Mouse (Mus musculus): ENCODE data around the gene Mphosph9. TPM values are rescaled to one million over a fixed set of nuclear protein-coding genes. Genes with fewer than 3 reads are reported as not detected.

Gene Mphosph9
- polyA plus RNA-seq, 1 experiment = 0.28 TPM

DNA sequence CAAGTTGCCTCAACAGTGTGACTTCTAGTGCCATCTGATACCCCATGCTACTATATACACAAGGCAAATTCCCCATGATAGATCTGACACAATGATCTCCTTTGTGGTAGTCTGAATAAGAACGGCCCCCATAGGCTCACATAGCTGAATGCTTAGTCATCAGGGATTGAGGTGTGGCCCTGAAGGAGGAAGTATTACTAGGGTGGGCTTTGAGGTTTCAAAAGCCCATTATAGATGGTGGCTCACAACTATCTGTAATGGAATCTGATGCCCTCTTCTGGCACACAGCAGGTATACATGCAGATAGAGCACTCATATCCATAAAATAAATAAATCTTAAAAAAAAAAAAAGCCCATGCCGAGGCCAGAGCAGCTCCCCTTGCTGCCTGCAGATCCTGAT, 68.6 kb downstream of the Mphosph9 start:
- Histone ChIP-seq H3K4me1 (ENCODE audit: control insufficient read depth) (no peaks in the 10 kb centered on the region), H3K27me3 (ENCODE audit: control insufficient read depth) (no peaks in the 10 kb centered on the region), H3K36me3 (ENCODE audit: control insufficient read depth) (peaks cover 86% of the 10 kb centered on the region), H3K9me3 (ENCODE audit: control insufficient read depth, low read length) (peaks cover 6% of the 10 kb centered on the region), H3K4me3 (replicated peaks) (no peak overlapping the region)
- TF ChIP-seq GATA1 (IDR thresholded peaks at IDR 0.05; ENCODE audit: low read length) (no peak), TAL1 (IDR thresholded peaks at IDR 0.05; ENCODE audit: low read length) (no peak)

DNA sequence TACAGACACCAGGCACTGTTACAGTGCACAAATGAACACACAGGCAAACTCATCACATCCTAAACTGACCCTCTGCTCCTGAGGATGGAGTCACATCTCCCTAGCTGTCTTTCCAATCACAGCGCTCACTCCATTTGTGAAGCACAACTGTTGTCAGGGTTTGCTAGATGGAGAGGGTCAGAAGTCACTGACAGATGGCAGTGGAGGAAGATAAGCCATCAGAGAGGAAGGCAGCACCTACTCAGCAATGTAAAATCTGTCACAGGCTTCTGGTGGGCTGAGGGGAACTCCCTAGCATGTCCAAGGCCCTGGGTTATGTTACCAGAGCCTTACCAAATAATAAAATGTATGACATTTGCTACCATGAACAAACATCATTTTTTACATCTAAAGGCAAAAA, 69.7 kb downstream of the Mphosph9 start:
- Histone ChIP-seq H3K4me3 (replicated peaks) (no peak overlapping the region), H3K9me3 (ENCODE audit: control insufficient read depth, low read length) (peaks cover 6% of the 10 kb centered on the region), H3K27me3 (ENCODE audit: control insufficient read depth) (no peaks in the 10 kb centered on the region), H3K36me3 (ENCODE audit: control insufficient read depth) (peaks cover 85% of the 10 kb centered on the region), H3K4me1 (ENCODE audit: control insufficient read depth) (no peaks in the 10 kb centered on the region)
- TF ChIP-seq TAL1 (IDR thresholded peaks at IDR 0.05; ENCODE audit: low read length) = no peak
- TF ChIP-seq GATA1 (IDR thresholded peaks at IDR 0.05; ENCODE audit: low read length) = no peak

DNA sequence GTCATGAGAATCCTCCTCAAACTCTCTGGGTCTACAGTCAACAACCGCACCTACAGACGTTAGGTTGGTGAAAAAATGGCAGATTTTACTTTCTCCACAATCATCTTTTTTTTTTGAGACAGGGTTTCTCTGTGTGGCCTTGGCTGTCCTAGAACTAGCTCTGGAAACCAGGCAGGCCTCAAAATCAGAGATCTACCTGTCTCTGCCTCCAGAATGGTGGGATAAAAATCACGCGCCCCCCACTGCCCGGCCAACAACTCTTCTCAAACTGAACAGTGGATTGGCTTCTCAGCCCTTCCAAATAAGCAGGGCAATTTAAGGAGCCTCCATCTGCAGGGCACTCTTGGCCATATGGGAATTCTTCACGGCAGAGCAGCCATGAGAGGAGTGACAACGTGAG, 72.6 kb downstream of the Mphosph9 start:
- H3K4me3 ChIP-seq (replicated peaks) = no peak overlapping the region
- peaks cover 6% of the 10 kb centered on the region for H3K9me3 ChIP-seq (ENCODE audit: control insufficient read depth, low read length)
- peaks cover 63% of the 10 kb centered on the region for H3K36me3 ChIP-seq (ENCODE audit: control insufficient read depth)
- no peaks in the 10 kb centered on the region for H3K27me3 ChIP-seq (ENCODE audit: control insufficient read depth)
- no peak for TF ChIP-seq TAL1 (IDR thresholded peaks at IDR 0.05; ENCODE audit: low read length)
- H3K4me1 ChIP-seq (ENCODE audit: control insufficient read depth) = peaks cover 2% of the 10 kb centered on the region

DNA sequence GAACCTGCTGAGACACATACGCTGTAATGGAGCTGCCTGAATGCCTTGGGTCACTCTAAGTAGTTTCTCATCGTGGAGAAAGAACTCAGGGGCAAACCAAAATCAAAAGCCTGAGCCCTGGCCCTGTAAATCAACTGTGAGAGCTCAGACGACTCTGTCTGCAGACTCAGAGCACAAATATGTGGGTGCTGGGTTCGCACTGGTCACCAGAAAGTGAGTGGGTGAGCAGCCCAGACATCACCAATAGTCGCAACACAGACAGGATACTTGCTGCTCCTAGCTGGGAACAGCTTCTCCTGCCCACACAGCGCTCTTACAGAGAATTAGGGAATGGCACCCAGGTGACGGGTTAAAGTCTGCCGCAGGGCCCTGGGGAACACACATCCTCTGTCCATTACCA, 74.2 kb downstream of the Mphosph9 start:
- H3K36me3 ChIP-seq (ENCODE audit: control insufficient read depth) = peaks cover 47% of the 10 kb centered on the region
- H3K27me3 ChIP-seq (ENCODE audit: control insufficient read depth) = no peaks in the 10 kb centered on the region
- peaks cover 13% of the 10 kb centered on the region for H3K4me1 ChIP-seq (ENCODE audit: control insufficient read depth)
- H3K4me3 ChIP-seq (replicated peaks) = no peak overlapping the region
- peaks cover 3% of the 10 kb centered on the region for H3K9me3 ChIP-seq (ENCODE audit: control insufficient read depth, low read length)
- no peak for TF ChIP-seq GATA1 (IDR thresholded peaks at IDR 0.05; ENCODE audit: low read length)
- TF ChIP-seq TAL1 (IDR thresholded peaks at IDR 0.05; ENCODE audit: low read length) = no peak

DNA sequence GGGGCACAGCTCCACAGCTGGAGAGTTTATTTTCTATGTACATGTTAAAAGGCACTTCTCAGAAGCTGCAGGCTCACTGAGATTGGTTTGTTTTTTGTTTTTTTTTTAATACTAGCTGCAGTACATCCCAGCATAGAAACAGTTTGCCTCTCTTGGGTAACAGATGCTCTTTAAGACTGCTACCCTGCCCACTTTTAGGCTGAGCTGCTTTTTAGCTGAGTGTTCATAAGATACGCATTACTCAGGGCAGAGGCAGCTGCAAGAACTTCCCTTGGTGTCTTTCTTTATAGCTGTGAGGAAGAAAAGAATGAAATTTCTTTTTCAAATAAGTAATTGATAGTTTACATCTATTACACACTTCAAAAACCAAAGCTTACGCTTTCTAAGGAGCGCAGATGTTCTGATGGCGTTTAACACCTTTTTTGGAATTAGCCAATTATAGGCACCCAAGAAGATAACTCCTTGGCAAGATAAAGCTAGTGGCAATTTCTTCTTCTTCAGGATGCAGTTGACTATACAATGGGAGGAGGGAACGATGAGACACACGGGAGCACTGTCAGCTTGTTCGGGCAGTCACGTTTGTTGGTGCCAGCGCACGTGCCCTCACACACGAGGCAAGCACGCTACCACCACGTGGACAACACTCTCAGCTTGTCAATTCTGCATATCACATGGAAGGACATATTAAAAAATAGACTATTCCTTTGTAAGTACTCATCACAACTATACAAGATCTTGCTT, 75.0 kb downstream of the Mphosph9 start:
- Histone ChIP-seq H3K27me3 (ENCODE audit: control insufficient read depth) (no peaks in the 10 kb centered on the region), H3K4me3 (replicated peaks) (no peak overlapping the region), H3K4me1 (ENCODE audit: control insufficient read depth) (peaks cover 22% of the 10 kb centered on the region), H3K9me3 (ENCODE audit: control insufficient read depth, low read length) (no peaks in the 10 kb centered on the region), H3K36me3 (ENCODE audit: control insufficient read depth) (peaks cover 39% of the 10 kb centered on the region)
- TF ChIP-seq TAL1 (IDR thresholded peaks at IDR 0.05; ENCODE audit: low read length) (no peak), GATA1 (IDR thresholded peaks at IDR 0.05; ENCODE audit: low read length) (no peak)

DNA sequence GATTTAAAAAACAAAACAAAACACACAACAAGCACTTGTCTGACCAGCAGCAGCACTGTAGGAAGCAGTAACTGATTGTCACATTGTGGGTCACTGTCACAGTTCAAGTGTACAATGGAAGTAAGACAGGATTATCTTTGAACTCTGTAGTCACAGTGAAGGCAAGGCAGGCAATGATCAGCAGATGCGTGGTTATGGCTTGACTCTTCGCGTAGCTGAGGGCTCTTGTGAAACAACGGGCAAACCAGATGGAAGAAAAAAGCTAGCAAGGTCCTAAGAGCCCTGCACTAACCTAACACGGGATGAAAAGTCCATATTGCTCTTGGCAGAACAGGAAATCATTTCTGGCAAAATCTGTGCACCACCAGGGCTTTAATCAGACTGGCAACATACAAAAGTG, 76.7 kb downstream of the Mphosph9 start:
- no peak overlapping the region for H3K4me3 ChIP-seq (replicated peaks)
- no peaks in the 10 kb centered on the region for H3K27me3 ChIP-seq (ENCODE audit: control insufficient read depth)
- no peaks in the 10 kb centered on the region for H3K9me3 ChIP-seq (ENCODE audit: control insufficient read depth, low read length)
- H3K4me1 ChIP-seq (ENCODE audit: control insufficient read depth) = peaks cover 26% of the 10 kb centered on the region
- TF ChIP-seq GATA1 (IDR thresholded peaks at IDR 0.05; ENCODE audit: low read length) (no peak), TAL1 (IDR thresholded peaks at IDR 0.05; ENCODE audit: low read length) (no peak)
- peaks cover 26% of the 10 kb centered on the region for H3K36me3 ChIP-seq (ENCODE audit: control insufficient read depth)

DNA sequence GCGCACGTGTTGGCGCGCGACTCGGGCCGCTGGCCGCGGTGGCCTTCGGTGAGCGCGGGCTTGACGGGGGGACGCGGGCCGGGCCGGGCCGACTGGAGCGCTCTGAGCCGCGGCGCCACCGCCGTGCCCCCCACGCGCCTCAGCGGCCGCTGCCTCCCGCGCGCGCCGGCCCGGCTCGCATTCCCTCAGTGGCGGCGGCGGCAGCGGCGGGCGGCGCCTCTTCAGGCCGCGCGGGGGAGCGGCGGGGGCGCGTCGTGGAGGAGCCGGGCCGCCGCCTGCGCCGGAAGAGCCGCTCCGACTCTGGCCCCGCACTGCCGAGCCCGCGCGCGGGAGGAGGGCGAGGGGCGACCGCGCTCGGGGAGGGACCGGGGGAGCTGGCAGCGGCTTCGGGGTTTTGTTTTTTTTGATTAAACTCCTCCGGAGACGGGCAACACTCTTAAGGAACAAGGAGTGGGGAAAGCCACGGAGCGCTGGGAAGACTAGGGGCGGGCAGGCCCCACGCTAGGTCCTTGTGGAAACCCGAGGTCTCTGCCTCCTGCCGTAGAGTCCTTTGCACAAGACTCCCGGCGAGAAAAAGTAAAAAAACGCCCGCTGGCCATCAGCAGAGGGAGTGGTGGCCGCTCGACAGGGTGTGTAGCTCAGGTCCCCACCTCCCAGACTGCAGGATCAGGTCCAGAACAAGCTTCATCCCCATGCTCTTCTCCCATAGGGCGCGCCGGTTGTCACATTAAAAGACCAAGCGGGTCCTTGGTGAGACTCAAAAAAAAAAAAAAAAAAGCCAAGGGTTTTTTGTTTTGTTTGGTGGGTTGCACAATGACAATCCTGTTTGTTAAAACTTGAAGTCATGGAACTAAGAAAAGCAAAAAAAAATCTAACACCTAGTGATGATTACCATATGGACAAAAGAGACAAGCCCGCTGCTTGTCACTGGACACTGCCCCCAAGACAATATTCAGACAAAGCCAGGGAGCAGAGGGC, 77.9 kb downstream of the Mphosph9 start, which contains the start of gene Pitpnm2:
Gene Pitpnm2, minus strand, starts transcription at position 147 of the 978 bp plus-strand sequence.
- Histone ChIP-seq H3K4me1 (ENCODE audit: control insufficient read depth) (peaks cover 26% of the 10 kb centered on the region), H3K9me3 (ENCODE audit: control insufficient read depth, low read length) (no peaks in the 10 kb centered on the region), H3K27me3 (ENCODE audit: control insufficient read depth) (no peaks in the 10 kb centered on the region), H3K4me3 (replicated peaks) (peak within 1 kb of the TSS; percentile 70), H3K36me3 (ENCODE audit: control insufficient read depth) (peaks cover 23% of the 10 kb centered on the region)
- TF ChIP-seq TAL1 (IDR thresholded peaks at IDR 0.05; ENCODE audit: low read length) (no peak), GATA1 (IDR thresholded peaks at IDR 0.05; ENCODE audit: low read length) (no peak)

DNA sequence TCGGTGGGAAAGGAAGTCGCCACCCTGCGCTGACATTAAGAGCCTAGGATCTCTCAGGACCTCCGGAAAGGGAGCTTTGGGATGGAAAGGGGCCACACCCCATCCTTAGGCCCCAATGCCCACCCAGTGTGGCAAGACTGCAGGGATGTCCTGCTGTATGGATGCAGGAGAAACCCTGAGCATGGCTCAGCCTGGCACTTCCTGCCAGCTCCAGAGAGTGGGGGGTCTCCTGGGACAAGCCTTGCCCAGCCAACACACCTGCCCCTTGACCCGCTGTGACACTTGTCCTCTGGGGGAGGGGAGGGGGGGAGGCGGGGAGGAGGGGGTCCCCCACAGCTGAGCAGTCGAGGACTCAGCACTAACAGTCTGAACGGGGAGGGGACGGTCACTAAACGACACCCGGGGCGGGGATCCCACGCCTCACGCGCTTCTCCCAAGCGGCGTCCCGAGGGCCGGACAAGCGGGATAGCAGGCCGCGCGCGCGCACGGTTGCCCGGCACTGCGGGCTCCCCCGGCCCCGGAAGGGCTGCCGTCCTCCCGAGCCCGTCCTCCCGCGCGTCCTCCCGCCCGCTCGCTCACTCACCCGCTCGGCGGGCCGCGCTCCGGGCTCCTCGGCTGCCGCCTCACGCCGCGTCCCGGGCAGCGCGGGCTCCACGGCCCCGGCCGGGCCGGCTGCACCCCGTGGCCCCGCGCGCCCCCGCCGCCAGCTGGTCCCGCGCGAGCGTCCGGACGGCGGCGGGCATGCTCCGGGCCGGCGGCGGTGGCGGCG, 78.7 kb downstream of the Mphosph9 start:
- Histone ChIP-seq H3K36me3 (ENCODE audit: control insufficient read depth) (peaks cover 26% of the 10 kb centered on the region), H3K4me3 (replicated peaks) (peak overlapping the region; percentile 70), H3K4me1 (ENCODE audit: control insufficient read depth) (peaks cover 26% of the 10 kb centered on the region)

More for the DNA sequence above, 78.7 kb downstream of the Mphosph9 start:
- Histone ChIP-seq H3K27me3 (ENCODE audit: control insufficient read depth) (no peaks in the 10 kb centered on the region), H3K9me3 (ENCODE audit: control insufficient read depth, low read length) (no peaks in the 10 kb centered on the region)
- TF ChIP-seq TAL1 (IDR thresholded peaks at IDR 0.05; ENCODE audit: low read length) = no peak
- no peak for TF ChIP-seq GATA1 (IDR thresholded peaks at IDR 0.05; ENCODE audit: low read length)
